Mouse (Mus musculus) urinary bladder, postnatal 0 days (tissue): ENCODE measurements around the gene Chrm4. TPM values are rescaled to one million over a fixed set of nuclear protein-coding genes. Genes with fewer than 3 reads are reported as not detected.

Experiments used
- microRNA-seq: library from miRNA; unstranded; fragments of <30 nt; microRNA quantifications from one replicate; pipeline ENCODE4, GENCODE M21; 2016
- polyA plus RNA-seq: library from polyadenylated mRNA; unstranded; fragments of >200 nt; fragmentation: Nextera tagmentation; extraction: Ambion mirVana; gene quantifications from 2 replicates; pipeline ENCODE4 v1.2.1, GENCODE M21; 2015

Chrm4 gene
- not detected in 2 replicates for polyA plus RNA-seq

DNA sequence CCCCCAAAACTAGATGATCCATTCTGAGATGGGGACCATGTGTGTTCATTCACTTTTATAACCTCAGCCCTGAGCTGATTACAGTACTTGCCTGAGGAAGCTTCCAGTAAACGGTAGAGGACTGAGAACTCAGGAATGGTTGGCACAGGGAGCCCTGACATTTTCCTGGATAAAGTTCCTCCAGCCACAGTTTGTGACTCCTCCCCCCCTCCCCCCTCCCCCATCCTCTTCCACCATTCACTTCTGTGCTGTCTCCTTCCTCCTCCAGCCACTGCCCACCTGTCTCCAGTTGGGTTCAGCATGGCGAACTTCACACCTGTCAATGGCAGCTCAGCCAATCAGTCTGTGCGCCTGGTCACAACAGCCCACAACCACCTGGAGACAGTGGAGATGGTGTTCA lies at the start of gene Chrm4:
Chrm4 (plus strand) TSS at position 301 of the 400 bp plus-strand sequence.

DNA sequence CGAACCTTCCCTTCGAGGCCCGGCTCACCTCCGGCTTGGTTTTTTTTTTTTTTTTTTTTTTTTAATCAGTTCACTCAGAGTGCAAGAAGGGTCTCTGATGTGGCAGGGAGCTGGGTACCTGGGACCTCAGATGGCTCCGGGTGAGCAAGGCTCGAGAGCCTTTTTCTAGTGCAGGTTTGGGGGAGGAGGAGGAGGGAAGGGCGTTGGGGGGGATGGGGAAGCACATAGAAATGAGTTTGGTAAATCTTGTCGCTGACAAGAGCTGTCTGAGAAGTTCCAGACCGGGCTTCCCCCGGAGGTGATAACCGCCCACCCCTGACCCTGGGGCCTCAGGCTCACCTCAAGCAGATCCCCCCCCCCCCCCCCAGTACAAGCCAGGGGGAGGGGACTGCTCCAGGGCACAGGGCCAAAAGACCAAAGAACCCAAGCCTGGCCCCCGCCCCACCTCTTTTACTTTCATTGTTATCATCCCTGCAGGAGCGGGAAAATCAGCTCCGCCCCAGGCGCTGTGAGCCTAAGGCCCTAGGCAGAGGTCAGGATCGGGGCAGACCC lies 5.2 kb downstream of the Chrm4 start, which contains the start of gene Mdk:
Mdk (minus strand) TSS at position 138 of the 552 bp plus-strand sequence.

DNA sequence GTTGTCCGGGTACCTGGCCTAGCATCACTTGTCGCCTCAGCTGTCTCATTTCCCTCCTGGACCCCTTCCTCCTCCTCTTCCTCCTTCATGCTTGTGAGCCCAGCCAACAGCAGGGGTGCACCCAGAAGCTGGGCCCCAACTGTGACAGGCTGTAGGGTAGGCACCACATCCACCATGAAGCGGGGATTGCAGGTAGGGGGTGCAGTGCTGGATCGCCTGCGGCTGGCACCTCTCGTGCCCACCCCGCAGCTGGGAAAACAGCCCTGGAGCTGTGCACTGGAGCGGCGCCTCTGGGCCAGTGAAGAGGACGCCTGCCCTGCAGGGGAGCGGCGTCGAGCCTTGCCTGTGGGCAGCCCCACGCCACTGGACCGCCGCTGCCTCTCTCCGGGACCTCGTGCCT lies 18.4 kb downstream of the Chrm4 start, which contains the start of gene Gm9821:
Gm9821 (plus strand) TSS at position 221 of the 400 bp plus-strand sequence.

DNA sequence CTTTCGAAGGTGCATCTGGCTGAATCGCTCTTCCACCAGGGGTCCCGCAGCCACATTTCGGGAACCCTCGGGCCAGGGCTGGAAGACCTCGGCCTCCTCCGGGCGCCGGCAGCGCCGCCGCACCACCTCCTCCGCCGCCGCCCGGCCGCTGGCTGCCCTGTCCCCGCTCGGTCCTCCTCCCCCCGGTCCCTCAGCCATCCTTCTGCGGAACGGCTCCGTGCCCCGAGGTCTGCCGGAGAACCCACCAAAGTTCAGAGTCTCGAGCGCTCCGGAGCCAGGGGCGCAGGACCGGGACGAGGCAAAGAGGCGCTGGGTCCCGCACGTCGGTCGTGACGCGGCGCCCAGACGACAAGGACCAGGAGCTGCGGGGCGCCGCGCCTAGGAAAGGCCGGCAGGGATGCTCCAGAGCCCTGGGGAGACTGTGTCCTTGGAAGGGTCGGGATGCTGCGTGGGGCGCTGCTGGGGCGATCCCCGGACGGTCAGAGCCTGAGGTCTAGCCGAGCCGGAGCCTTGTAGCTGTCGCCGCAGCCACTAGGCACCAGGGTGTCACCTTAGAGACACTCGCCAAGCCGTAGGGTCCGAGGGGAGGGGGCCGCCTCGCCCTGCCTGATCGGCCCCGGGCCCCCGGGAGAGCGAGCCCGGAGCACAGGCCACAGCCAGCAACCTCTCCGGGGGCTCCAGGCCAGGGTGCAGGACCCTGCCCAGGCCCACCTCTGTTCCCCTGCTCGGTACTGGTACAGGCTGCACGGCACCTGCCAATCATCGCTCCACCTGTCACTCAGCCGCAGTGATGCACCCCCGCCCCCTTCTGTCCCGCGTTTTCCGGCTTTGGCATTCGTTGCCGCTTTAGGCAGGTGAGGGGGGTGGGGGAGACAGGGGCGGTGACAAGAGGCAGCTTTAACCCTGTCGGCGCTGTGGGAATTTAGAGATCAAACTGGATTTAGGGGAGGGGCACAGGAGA lies 48.8 kb downstream of the Chrm4 start, which contains the start of gene Dgkz:
Dgkz (minus strand) TSS at position 284 of the 961 bp plus-strand sequence.

Small RNA genes lying within 50 kb of the gene (microRNA-seq; reads per million reads assigned to microRNA genes)
- not detected for gene Mir6999

Other genes starting within 250 kb of the Chrm4 start
- gene Atg13, start 216.7 kb upstream of the Chrm4 start, polyA plus RNA-seq: 17.6 and 18.2 TPM in 2 replicates
- gene Harbi1, start 216.4 kb upstream of the Chrm4 start, polyA plus RNA-seq: 10.6 and 12.1 TPM in 2 replicates
- 6.1 TPM in 2 replicates for gene Ambra1, start 197.1 kb upstream of the Chrm4 start, polyA plus RNA-seq
- gene Mdk, start 5.0 kb downstream of the Chrm4 start, polyA plus RNA-seq: 87.8 TPM in 2 replicates
- gene Gm9821, start 18.5 kb downstream of the Chrm4 start, polyA plus RNA-seq: 0.93 and 1.1 TPM in 2 replicates
- gene Dgkz, start 48.6 kb downstream of the Chrm4 start, polyA plus RNA-seq: 24.7 and 35.9 TPM in 2 replicates
- 22.4 and 25.5 TPM in 2 replicates for gene Creb3l1, start 97.3 kb downstream of the Chrm4 start, polyA plus RNA-seq
- 10.1 and 11.0 TPM in 2 replicates for gene Phf21a, start 165.9 kb downstream of the Chrm4 start, polyA plus RNA-seq